Mouse (Mus musculus): Measurements from ENCODE around the gene Ing5. TPM values are rescaled to one million over a fixed set of nuclear protein-coding genes. Genes with fewer than 3 reads are reported as not detected.
"Not testable (repeated sequence)": the region's sequence is repeated elsewhere in the genome, so short reads cannot be mapped to it uniquely, and the experiment has no call there.

Gene Ing5
- polyA plus RNA-seq (2012; rRNA removed) = 10.9 and 11.0 TPM in 2 replicates

GRCm38 (mm10) chr1:93803556-93804507, at the start of gene Ing5:
TSS of gene Ing5 (plus strand) at chr1:93803965.
- peak within 1 kb of the TSS; percentile 74 for H3K27ac ChIP-seq (ENCODE audit: control insufficient read depth, insufficient read depth, low read length)
- WGBS = under 1% methylated on average over 88 of the region's 94 CpGs
- TF ChIP-seq POLR2A (IDR thresholded peaks at IDR 0.05; ENCODE audit: control insufficient read depth, extremely low read depth, insufficient read depth, low read length, poor library complexity) (peak; percentile 77), CTCF (IDR thresholded peaks at IDR 0.05; ENCODE audit: borderline replicate concordance, control insufficient read depth, extremely low read depth, insufficient read depth, low read length, poor library complexity) (peak; percentile 91)
- peak; percentile 100 for DNase-seq
- H3K36me3 ChIP-seq (ENCODE audit: control insufficient read depth, insufficient read depth, low read length) = peaks cover 6% of the 10 kb centered on the region; the same call in 1 of the 2 replicates
- H3K4me1 ChIP-seq (replicated peaks; ENCODE audit: control insufficient read depth, insufficient read depth, low read length) = peaks cover 20% of the 10 kb centered on the region
- H3K27me3 ChIP-seq (ENCODE audit: control insufficient read depth, insufficient read depth, low read length) = no peaks in the 10 kb centered on the region
- peak within 1 kb of the TSS; percentile 72 for H3K4me3 ChIP-seq (ENCODE audit: control insufficient read depth, insufficient read depth, low read length)

GRCm38 (mm10) chr1:93754573-93755290, 49.0 kb upstream of the Ing5 start, which contains the start of gene Thap4:
TSS of gene Thap4 (minus strand) at chr1:93754864.
- peak within 1 kb of the TSS; percentile 74 for H3K4me3 ChIP-seq (ENCODE audit: control insufficient read depth, insufficient read depth, low read length)
- DNase-seq = peak; percentile 85
- peaks cover 8% of the 10 kb centered on the region for H3K4me1 ChIP-seq (replicated peaks; ENCODE audit: control insufficient read depth, insufficient read depth, low read length)
- TF ChIP-seq POLR2A (IDR thresholded peaks at IDR 0.05; ENCODE audit: control insufficient read depth, extremely low read depth, insufficient read depth, low read length, poor library complexity) (peak; percentile 72), CTCF (IDR thresholded peaks at IDR 0.05; ENCODE audit: borderline replicate concordance, control insufficient read depth, extremely low read depth, insufficient read depth, low read length, poor library complexity) (peak; percentile 69; the same call in 1 of the 2 replicates)
- no peak within 1 kb of the TSS for H3K27ac ChIP-seq (ENCODE audit: control insufficient read depth, insufficient read depth, low read length)
- H3K36me3 ChIP-seq (ENCODE audit: control insufficient read depth, insufficient read depth, low read length) = peaks cover 5% of the 10 kb centered on the region; the same call in 1 of the 2 replicates
- WGBS = under 1% methylated on average over 120 of the region's 121 CpGs
- H3K27me3 ChIP-seq (ENCODE audit: control insufficient read depth, insufficient read depth, low read length) = no peaks in the 10 kb centered on the region

GRCm38 (mm10) chr1:93755291-93755610, 48.5 kb upstream of the Ing5 start:
- peak overlapping the region; percentile 74 for H3K4me3 ChIP-seq (ENCODE audit: control insufficient read depth, insufficient read depth, low read length)
- 2% methylated on average over 13 of the region's 13 CpGs for WGBS
- DNase-seq = no peak
- no peak overlapping the region for H3K27ac ChIP-seq (ENCODE audit: control insufficient read depth, insufficient read depth, low read length)
- H3K36me3 ChIP-seq (ENCODE audit: control insufficient read depth, insufficient read depth, low read length) = no peaks in the 10 kb centered on the region
- peaks cover 8% of the 10 kb centered on the region for H3K4me1 ChIP-seq (replicated peaks; ENCODE audit: control insufficient read depth, insufficient read depth, low read length)
- TF ChIP-seq CTCF (IDR thresholded peaks at IDR 0.05; ENCODE audit: borderline replicate concordance, control insufficient read depth, extremely low read depth, insufficient read depth, low read length, poor library complexity) (no peak), POLR2A (IDR thresholded peaks at IDR 0.05; ENCODE audit: control insufficient read depth, extremely low read depth, insufficient read depth, low read length, poor library complexity) (no peak)
- H3K27me3 ChIP-seq (ENCODE audit: control insufficient read depth, insufficient read depth, low read length) = no peaks in the 10 kb centered on the region

GRCm38 (mm10) chr1:93755618-93756017, 48.1 kb upstream of the Ing5 start:
- no peak overlapping the region for H3K27ac ChIP-seq (ENCODE audit: control insufficient read depth, insufficient read depth, low read length)
- no peaks in the 10 kb centered on the region for H3K36me3 ChIP-seq (ENCODE audit: control insufficient read depth, insufficient read depth, low read length)
- DNase-seq = no peak
- H3K27me3 ChIP-seq (ENCODE audit: control insufficient read depth, insufficient read depth, low read length) = no peaks in the 10 kb centered on the region
- H3K4me3 ChIP-seq (ENCODE audit: control insufficient read depth, insufficient read depth, low read length) = no peak overlapping the region
- H3K4me1 ChIP-seq (replicated peaks; ENCODE audit: control insufficient read depth, insufficient read depth, low read length) = peaks cover 8% of the 10 kb centered on the region
- TF ChIP-seq CTCF (IDR thresholded peaks at IDR 0.05; ENCODE audit: borderline replicate concordance, control insufficient read depth, extremely low read depth, insufficient read depth, low read length, poor library complexity) (no peak), POLR2A (IDR thresholded peaks at IDR 0.05; ENCODE audit: control insufficient read depth, extremely low read depth, insufficient read depth, low read length, poor library complexity) (no peak)
- WGBS = 27% methylated on average over 7 of the region's 7 CpGs

GRCm38 (mm10) chr1:93756154-93756553, 47.6 kb upstream of the Ing5 start:
- peaks cover 8% of the 10 kb centered on the region for H3K4me1 ChIP-seq (replicated peaks; ENCODE audit: control insufficient read depth, insufficient read depth, low read length)
- no peak overlapping the region for H3K27ac ChIP-seq (ENCODE audit: control insufficient read depth, insufficient read depth, low read length)
- no peak for DNase-seq
- no peaks in the 10 kb centered on the region for H3K36me3 ChIP-seq (ENCODE audit: control insufficient read depth, insufficient read depth, low read length)
- TF ChIP-seq CTCF (IDR thresholded peaks at IDR 0.05; ENCODE audit: borderline replicate concordance, control insufficient read depth, extremely low read depth, insufficient read depth, low read length, poor library complexity) (no peak), POLR2A (IDR thresholded peaks at IDR 0.05; ENCODE audit: control insufficient read depth, extremely low read depth, insufficient read depth, low read length, poor library complexity) (no peak)
- no peaks in the 10 kb centered on the region for H3K27me3 ChIP-seq (ENCODE audit: control insufficient read depth, insufficient read depth, low read length)
- H3K4me3 ChIP-seq (ENCODE audit: control insufficient read depth, insufficient read depth, low read length) = no peak overlapping the region

- Histone ChIP-seq H3K36me3 (ENCODE audit: control insufficient read depth, insufficient read depth, low read length) (no peaks in the 10 kb centered on the region), H3K27ac (ENCODE audit: control insufficient read depth, insufficient read depth, low read length) (no peak overlapping the region), H3K4me1 (replicated peaks; ENCODE audit: control insufficient read depth, insufficient read depth, low read length) (peaks cover 3% of the 10 kb centered on the region), H3K27me3 (ENCODE audit: control insufficient read depth, insufficient read depth, low read length) (no peaks in the 10 kb centered on the region), H3K4me3 (ENCODE audit: control insufficient read depth, insufficient read depth, low read length) (no peak overlapping the region)
- TF ChIP-seq CTCF (IDR thresholded peaks at IDR 0.05; ENCODE audit: borderline replicate concordance, control insufficient read depth, extremely low read depth, insufficient read depth, low read length, poor library complexity) (no peak), POLR2A (IDR thresholded peaks at IDR 0.05; ENCODE audit: control insufficient read depth, extremely low read depth, insufficient read depth, low read length, poor library complexity) (no peak)
- DNase-seq = no peak
- 100% methylated on average over 1 of the region's 1 CpGs for WGBS
These were observed 43.7 kb upstream of the Ing5 start for GRCm38 (mm10) chr1:93760076-93760475.

GRCm38 (mm10) chr1:93763531-93763930, 40.2 kb upstream of the Ing5 start:
- H3K36me3 ChIP-seq (ENCODE audit: control insufficient read depth, insufficient read depth, low read length); H3K4me1 ChIP-seq (replicated peaks; ENCODE audit: control insufficient read depth, insufficient read depth, low read length); H3K27me3 ChIP-seq (ENCODE audit: control insufficient read depth, insufficient read depth, low read length); H3K27ac ChIP-seq (ENCODE audit: control insufficient read depth, insufficient read depth, low read length); DNase-seq; H3K4me3 ChIP-seq (ENCODE audit: control insufficient read depth, insufficient read depth, low read length): not testable (repeated sequence)
- 96% methylated on average over 3 of the region's 3 CpGs for WGBS

Data from thymus, adult 2 months (tissue).